In genomic region chr19:16625610-16626395, GRCm38 (mm10) we compare ENCODE assay signal across 10 mouse cellular contexts.
DNase-seq lines count a peak whose midpoint lies in the region; ATAC-seq and TF ChIP-seq lines count a peak whose summit lies in the region.
"Had no signal": no experiment of that assay in that cellular context is flagged by ENCODE, and none has a peak within 500 bp of the region (broad histone marks: within the 10 kb centered on the region; RNA-seq: fewer than 3 reads in every experiment).

No protein-coding gene starts in this region.

- WGBS in intestine, embryonic 14.5 days, result 31% methylated on average over 14 of the region's 14 CpGs
- WGBS in intestine, postnatal 0 days, result 37% methylated on average over 14 of the region's 14 CpGs

- no peaks in the 10 kb centered on the region for H3K27me3 ChIP-seq in intestine, embryonic 14.5 days (replicated peaks; ENCODE audit: control insufficient read depth, insufficient read depth, low read length)
- H3K27me3 ChIP-seq in intestine, postnatal 0 days (replicated peaks; ENCODE audit: control insufficient read depth, insufficient read depth, low read length), result no peaks in the 10 kb centered on the region
- H3K27me3 ChIP-seq: embryonic facial prominence, embryonic 13.5 days; megakaryocyte, embryonic 14.5 days had no signal

- no peak for DNase-seq in intestine, embryonic 14.5 days (ENCODE audit: low spot score)
- DNase-seq in R1 (ENCODE audit: low read depth, low spot score), result peak; percentile 93
- DNase-seq in frontal cortex, postnatal 10 days (ENCODE audit: low spot score in 2 of 2), result no peak
- no peak for DNase-seq in urinary bladder, adult 18-20 months (ENCODE audit: low spot score in 2 of 2)

- no peak for TF ChIP-seq CTCF in intestine, postnatal 0 days (IDR thresholded peaks at IDR 0.05; ENCODE audit: low read depth)

- peak; percentile 36; the same call in 1 of the 2 replicates for ATAC-seq in intestine, embryonic 14.5 days (replicated peaks; ENCODE audit: low FRiP score, low TSS enrichment, low read depth)
- ATAC-seq in intestine, postnatal 0 days, result no peak
- ATAC-seq in erythroid progenitor cell, adult 5-6 weeks (replicated peaks; ENCODE audit: low FRiP score, poor library complexity, severe bottlenecking), result peak; percentile 78; the same call in 1 of the 2 replicates
- ATAC-seq in megakaryocyte-erythroid progenitor cell, adult 5-6 weeks (replicated peaks; ENCODE audit: low FRiP score, low TSS enrichment, poor library complexity, severe bottlenecking), result peak; percentile 86
- no peak for ATAC-seq in granulocyte monocyte progenitor cell, adult 5-6 weeks (replicated peaks; ENCODE audit: poor library complexity, severe bottlenecking)

- no peaks in the 10 kb centered on the region for H3K4me1 ChIP-seq in intestine, embryonic 14.5 days (replicated peaks; ENCODE audit: control insufficient read depth, insufficient read depth, low read length)
- no peaks in the 10 kb centered on the region for H3K4me1 ChIP-seq in intestine, postnatal 0 days (replicated peaks; ENCODE audit: control insufficient read depth, insufficient read depth, low read length)
- H3K4me1 ChIP-seq: embryonic facial prominence, embryonic 13.5 days had no signal

- no peak overlapping the region for H3K4me3 ChIP-seq in intestine, embryonic 14.5 days (ENCODE audit: low read depth, low read length)
- H3K4me3 ChIP-seq in intestine, postnatal 0 days (ENCODE audit: low read depth, low read length), result no peak overlapping the region
- H3K4me3 ChIP-seq: embryonic facial prominence, embryonic 13.5 days; megakaryocyte, embryonic 14.5 days had no signal

- no peak overlapping the region for H3K9ac ChIP-seq in intestine, embryonic 14.5 days (ENCODE audit: low read length)
- H3K9ac ChIP-seq in intestine, postnatal 0 days (ENCODE audit: low read depth, low read length), result no peak overlapping the region
- H3K9ac ChIP-seq: embryonic facial prominence, embryonic 13.5 days had no signal

- no peaks in the 10 kb centered on the region for H3K36me3 ChIP-seq in intestine, embryonic 14.5 days (ENCODE audit: control insufficient read depth, insufficient read depth, low read length)
- no peaks in the 10 kb centered on the region for H3K36me3 ChIP-seq in intestine, postnatal 0 days (ENCODE audit: control insufficient read depth, insufficient read depth)
- H3K36me3 ChIP-seq: embryonic facial prominence, embryonic 13.5 days had no signal

- no peaks in the 10 kb centered on the region for H3K9me3 ChIP-seq in intestine, embryonic 14.5 days (ENCODE audit: control insufficient read depth, low read length)
- no peaks in the 10 kb centered on the region for H3K9me3 ChIP-seq in intestine, postnatal 0 days (ENCODE audit: control insufficient read depth)
- H3K9me3 ChIP-seq: embryonic facial prominence, embryonic 13.5 days; megakaryocyte, embryonic 14.5 days had no signal

- H3K27ac ChIP-seq in intestine, embryonic 14.5 days (ENCODE audit: low read depth), result no peak overlapping the region
- no peak overlapping the region for H3K27ac ChIP-seq in intestine, postnatal 0 days (ENCODE audit: low read depth, low read length)
- H3K27ac ChIP-seq: embryonic facial prominence, embryonic 13.5 days had no signal

- H3K4me2 ChIP-seq in intestine, embryonic 14.5 days (ENCODE audit: low read length), result no peak overlapping the region
- no peak overlapping the region for H3K4me2 ChIP-seq in intestine, postnatal 0 days (replicated peaks; ENCODE audit: low read depth)
- H3K4me2 ChIP-seq: embryonic facial prominence, embryonic 13.5 days had no signal

Comparison
In these comparisons a context has a peak if more than half of its experiments do, and no peak if none do; other contexts are left out.
1. ATAC-seq: peak in intestine, embryonic 14.5 days (single experiment), erythroid progenitor cell, adult 5-6 weeks (single experiment) and megakaryocyte-erythroid progenitor cell, adult 5-6 weeks (single experiment); none in intestine, postnatal 0 days (single experiment) and granulocyte monocyte progenitor cell, adult 5-6 weeks (single experiment).